Mouse (Mus musculus) megakaryocyte-erythroid progenitor cell, adult 5-6 weeks (primary cell): Measurements from ENCODE around the gene Dpy19l1. TPM values are rescaled to one million over a fixed set of nuclear protein-coding genes. Genes with fewer than 3 reads are reported as not detected.

Source experiments
- ATAC-seq: replicated peaks from 2 replicates; pipeline ENCODE4 v1.8.0; 2016; ENCODE audit warnings: mild to moderate bottlenecking, inconsistent platforms; ENCODE audit not compliant: severe bottlenecking, poor library complexity, low FRiP score, low TSS enrichment
- total RNA-seq, 2 experiments: library from RNA; stranded (forward) in 1 of 2; stranded (reverse) in 1 of 2; fragments of 200-1000, 215-1000 nt in 1 of 2; fragments of >200 nt in 1 of 2; fragmentation: Nextera tagmentation in 1 of 2; gene quantifications; 2 replicates each; pipeline ENCODE4 v1.2.3; 2014 to 2017

Gene Dpy19l1
- total RNA-seq, 2 experiments from 2014 or later, result 61.1 to 98.1 TPM

DNA sequence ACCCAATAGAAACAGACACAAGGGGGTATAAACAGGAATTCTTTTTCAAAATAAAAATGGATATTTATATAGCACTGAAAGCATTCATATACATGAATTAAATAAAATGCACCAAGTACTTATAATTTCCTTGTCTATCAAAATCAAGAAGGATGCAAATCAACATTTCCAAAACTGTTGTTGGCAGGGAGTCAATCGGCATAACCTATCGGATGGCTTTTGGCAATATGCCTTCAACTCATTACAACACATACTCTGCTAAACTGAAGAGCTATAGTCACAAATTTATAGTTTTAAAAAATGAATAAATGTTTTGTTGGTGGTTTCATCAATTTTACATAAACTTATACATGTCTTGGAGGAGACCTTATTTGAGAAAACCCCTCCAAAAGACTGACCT is 25.7 kb downstream of the Dpy19l1 start:
- ATAC-seq, result no peak

DNA sequence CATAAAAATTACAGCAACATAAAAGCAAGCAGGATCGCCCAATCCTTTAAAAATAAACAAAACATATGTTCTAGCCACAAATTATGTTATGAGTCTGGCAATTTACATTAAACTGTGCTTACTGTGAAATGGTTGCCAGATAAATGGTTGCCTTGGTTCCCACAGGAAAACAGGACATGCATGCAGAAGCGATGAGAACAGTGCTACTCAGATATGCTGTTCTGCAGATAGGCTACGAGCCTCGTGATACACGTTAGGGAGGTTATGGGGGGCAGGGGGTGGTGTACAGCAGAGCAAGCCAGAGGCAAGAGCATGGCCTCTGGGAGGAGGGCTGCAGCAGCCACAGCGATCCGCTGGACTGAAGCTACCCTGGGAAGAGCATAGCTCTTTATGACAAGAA is 29.1 kb downstream of the Dpy19l1 start:
- peak; percentile 70 for ATAC-seq

GRCm38 (mm10) chr9:24472514-24472913 is 30.4 kb downstream of the Dpy19l1 start:
- ATAC-seq, result peak; percentile 84

DNA sequence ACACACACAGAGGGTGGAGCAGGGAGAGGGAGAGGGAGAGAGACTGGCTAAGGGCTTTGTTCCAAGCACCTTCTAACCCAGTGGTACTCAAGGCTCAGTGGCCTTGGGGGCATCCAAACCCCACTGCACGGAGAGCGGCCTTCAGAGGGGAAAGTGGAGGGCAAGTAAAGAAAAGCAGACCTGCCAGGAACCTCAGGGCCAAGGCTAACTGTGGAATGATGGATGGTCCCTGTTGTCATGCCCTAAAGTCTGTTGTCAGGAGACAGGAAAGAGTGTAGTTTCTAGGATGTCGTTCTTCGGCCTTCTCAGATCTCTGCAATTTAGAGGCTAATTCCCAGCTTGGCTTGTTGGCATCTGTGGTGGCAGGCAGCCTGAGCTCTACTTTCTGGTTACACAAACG is 32.8 kb downstream of the Dpy19l1 start:
- ATAC-seq, result no peak

GRCm38 (mm10) chr9:24467186-24467585 is 35.8 kb downstream of the Dpy19l1 start:
- ATAC-seq, result no peak

DNA sequence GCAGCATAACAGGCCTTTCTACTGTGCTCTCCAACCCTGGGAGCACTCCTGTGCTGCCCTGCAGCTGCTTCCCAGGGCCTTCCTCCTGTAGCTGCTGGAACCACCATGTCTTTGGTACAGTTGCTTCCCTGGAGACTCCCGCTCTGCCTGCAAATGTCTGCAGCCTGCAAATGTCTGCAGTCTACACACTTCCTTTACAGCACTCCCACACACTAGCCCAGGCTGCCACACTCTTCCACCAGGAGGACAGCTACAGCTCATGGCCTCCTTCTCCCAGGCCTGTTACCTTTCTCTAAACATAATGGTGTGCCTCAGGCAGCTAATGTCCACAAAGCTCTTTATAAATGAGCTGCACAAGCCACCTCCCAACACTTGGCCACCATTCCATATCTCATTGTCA is 36.3 kb downstream of the Dpy19l1 start:
- ATAC-seq, result no peak

- ATAC-seq, result no peak
Observed at GRCm38 (mm10) chr9:24461379-24461961, 41.5 kb downstream of the Dpy19l1 start.

DNA sequence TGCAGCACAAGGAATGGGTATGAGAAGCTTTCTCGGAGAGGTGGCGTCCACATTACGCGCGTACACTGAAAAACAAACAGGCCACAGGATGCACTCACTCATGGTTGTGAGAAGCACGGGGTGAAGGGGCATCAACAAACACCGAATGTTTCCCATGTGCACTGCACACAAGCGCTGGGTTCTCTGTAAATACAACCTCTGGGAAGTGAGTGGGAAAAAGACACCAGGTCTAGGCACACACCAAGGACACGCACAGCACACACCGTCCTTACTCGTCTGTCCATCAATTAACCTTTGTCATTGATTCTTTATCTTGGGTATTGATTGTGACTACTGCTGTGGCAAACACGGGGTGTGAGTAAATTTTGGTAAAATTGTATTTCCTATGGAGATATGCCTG is 49.1 kb downstream of the Dpy19l1 start:
- ATAC-seq, result no peak

GRCm38 (mm10) chr9:24450976-24451375 is 52.0 kb downstream of the Dpy19l1 start:
- ATAC-seq, result no peak

GRCm38 (mm10) chr9:24450524-24450923 is 52.4 kb downstream of the Dpy19l1 start:
- peak; percentile 35; the same call in 1 of the 2 replicates for ATAC-seq

GRCm38 (mm10) chr9:24434901-24435300 is 68.0 kb downstream of the Dpy19l1 start:
- ATAC-seq, result no peak

GRCm38 (mm10) chr9:24429721-24430120 is 73.2 kb downstream of the Dpy19l1 start:
- no peak for ATAC-seq

DNA sequence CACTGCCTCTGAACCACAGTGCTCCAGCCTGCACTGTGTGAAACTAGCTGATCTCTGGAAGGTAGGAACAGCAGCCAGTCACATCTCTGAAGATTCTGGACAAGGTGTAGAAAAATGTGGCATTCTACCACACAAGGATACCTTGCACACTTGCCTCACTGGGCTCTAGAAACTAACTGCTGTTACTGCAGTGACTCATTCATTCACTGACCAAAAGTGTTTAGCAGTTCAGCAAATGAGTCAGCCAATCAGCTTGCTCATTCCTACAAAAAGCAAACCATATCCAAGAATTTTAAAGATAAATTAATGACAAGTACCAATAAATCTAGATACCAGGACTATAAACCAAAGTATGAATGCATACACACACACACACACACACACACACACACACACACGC is 77.3 kb downstream of the Dpy19l1 start:
- no peak for ATAC-seq

DNA sequence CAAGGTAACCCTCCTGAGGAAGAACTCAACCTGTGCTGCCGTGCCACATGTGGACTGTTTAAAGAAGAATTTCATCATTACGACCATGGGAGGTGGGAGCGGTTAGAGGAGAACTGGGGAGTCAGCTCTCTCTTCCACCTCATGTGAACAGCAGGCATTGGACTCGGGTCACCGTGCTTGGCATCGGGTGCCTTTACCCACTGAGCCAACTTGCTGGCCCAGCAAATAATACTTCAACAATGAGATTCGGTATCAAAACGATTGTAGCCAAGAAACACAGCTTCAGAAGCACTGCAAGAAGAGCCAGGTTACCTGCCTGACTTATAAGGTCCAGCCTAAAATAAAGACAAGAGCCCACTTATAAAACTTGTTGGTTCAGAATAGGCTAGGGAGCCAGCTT is 79.7 kb downstream of the Dpy19l1 start:
- ATAC-seq, result no peak

DNA sequence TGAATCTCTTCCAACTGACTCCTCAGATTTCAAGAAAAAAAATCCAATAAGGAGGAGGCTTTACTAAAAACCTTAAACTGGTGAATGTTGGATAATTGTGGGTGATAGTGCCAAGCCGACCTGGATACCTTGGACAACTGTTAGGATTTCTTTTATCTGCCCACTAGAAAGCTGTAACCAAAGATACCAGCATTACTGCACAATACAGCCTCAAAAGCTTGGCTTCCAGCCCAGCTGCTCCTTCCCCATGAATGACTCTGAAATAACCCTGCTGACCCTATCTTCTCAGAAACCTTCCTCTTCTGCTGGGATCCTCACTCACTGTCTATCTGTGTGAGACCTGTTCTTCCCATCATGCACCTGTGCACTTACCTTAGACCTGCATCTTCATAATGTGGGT is 81.1 kb downstream of the Dpy19l1 start:
- peak; percentile 82 for ATAC-seq

- no peak for ATAC-seq
Observed at GRCm38 (mm10) chr9:24421221-24421620, 81.7 kb downstream of the Dpy19l1 start.

GRCm38 (mm10) chr9:24420144-24420543 is 82.8 kb downstream of the Dpy19l1 start:
- ATAC-seq, result no peak

DNA sequence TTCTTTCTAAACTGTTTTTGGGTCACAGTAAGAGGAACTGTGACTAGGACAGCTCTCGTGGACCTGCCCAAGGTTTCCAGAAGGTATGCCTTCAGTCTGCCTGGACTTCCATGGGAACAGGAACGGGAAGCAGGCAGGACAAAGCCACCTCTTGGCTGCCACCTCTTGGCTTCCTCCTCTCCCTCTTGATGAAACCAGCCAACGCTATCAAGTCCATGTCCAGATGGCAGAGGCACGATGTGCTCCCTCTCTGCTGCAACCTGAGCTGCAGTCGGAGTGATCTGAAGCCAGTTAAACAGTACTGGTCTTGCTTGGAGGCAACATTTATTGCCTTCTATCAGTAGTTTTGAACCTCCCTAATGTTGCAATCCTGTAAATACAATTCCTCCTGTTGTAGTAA is 84.7 kb downstream of the Dpy19l1 start:
- ATAC-seq, result no peak

GRCm38 (mm10) chr9:24411483-24411882 is 91.5 kb downstream of the Dpy19l1 start:
- no peak for ATAC-seq

DNA sequence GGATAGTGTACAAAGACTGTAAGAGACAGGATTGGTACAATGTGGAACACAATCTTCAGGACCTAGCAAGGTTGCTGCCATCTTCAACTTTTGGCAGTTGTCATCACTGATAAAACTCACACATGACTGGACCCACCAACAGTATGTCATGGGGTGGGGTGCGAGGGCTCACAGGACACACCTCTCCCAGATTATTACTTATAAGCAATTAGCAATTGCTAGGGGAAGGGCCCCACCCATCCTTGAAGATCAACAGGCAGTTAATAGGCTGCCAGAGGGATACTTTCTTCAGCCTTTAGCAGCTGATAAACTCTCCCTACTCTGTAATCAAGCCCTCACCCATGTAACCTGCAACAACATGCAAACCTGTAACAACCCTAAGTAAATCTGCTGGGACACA is 92.5 kb downstream of the Dpy19l1 start:
- peak; percentile 70 for ATAC-seq

DNA sequence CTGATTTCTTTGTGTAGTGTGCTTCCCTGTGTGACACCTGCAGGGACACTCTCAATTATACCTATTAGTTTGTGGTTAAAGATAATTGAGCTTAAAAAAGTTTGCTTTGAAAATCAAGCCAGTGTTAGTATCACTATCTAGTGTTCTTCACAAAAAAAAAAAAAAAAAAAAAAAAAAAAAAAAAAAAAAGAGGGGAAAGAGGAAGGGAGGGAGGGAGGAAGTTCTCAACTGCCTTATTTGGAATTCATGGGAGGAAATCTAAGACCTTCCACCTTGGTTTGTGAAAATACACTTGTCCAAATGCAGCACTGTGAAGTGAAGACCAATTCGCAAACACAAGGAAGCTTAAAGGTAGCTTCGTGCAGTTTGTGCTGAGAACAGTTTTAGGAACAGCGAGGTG is 94.9 kb downstream of the Dpy19l1 start:
- no peak for ATAC-seq

- ATAC-seq, result no peak
Observed at GRCm38 (mm10) chr9:24394146-24394545, 108.8 kb downstream of the Dpy19l1 start.
